Mouse (Mus musculus) liver, adult 10 weeks (tissue): Measurements from ENCODE around the gene Hist2h3b. TPM values are rescaled to one million over a fixed set of nuclear protein-coding genes. Genes with fewer than 3 reads are reported as not detected.

Experiments
- polyA plus RNA-seq: library from polyadenylated mRNA; stranded (reverse); fragments of 350-450 nt; fragmentation: Illumina TruSeq; extraction: RNeasy Lipid Tissue Mini Kit (QIAGEN cat#74804); gene quantifications from one replicate; pipeline ENCODE4 v1.2.3, GENCODE M21; 2014; ENCODE audit warnings: low read depth, low replicate concordance

Gene Hist2h3b
- polyA plus RNA-seq = not detected

DNA sequence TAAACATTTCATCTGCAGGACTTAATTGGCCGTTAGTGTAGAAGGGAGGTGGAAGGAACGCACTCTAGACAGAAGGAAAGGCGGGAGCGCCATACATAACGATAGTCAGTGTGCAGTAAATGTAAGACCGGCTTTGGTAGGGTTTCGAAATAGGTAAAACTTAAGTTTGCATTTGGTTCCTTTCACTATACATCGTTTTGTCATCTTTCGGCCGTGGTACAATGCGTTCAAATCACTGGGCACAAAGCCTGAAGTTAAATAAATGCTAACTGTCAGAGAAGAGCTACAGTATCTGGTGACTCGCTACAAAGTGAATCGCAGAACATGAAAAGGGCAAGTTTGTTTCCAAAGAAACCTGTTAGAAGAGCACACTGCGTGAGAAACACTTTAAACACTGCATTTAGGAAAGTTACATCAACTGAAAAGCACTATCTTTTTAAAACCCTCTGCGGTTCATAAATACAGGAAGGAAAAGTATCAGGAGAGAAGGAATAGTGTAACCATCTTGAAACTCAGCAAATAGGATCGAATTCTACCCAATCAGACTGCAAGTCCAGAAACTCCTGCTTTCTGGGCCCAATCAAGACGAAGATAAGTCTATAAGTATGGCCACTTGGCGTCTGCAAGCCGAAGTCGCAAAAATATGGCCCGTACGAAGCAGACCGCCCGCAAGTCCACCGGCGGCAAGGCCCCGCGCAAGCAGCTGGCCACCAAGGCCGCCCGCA is at the start of gene Hist2h3b:
Hist2h3b (plus strand) TSS at position 604 of the 725 bp plus-strand sequence.

DNA sequence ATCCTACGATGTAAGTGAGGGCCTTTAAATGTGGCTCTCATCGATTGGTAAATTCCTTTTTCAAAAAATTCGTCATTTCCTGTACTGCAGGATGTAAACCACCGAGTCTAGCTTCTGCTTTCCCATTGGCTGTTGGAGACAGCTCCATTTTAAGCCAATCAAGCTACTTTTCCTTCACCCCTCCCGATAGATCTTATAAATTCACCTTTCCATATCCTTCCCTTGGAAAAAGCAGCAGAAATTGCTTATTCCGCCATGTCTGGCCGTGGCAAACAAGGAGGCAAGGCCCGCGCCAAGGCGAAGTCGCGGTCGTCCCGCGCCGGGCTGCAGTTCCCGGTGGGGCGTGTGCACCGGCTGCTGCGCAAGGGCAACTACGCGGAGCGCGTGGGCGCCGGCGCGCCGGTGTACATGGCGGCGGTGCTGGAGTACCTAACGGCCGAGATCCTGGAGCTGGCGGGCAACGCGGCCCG is 48.8 kb upstream of the Hist2h3b start, which contains the start of the genes Bola1 and Hist2h2ab:
Bola1 (minus strand) TSS at position 49 of the 470 bp plus-strand sequence.
Hist2h2ab (plus strand) TSS at position 205 of the 470 bp plus-strand sequence.

DNA sequence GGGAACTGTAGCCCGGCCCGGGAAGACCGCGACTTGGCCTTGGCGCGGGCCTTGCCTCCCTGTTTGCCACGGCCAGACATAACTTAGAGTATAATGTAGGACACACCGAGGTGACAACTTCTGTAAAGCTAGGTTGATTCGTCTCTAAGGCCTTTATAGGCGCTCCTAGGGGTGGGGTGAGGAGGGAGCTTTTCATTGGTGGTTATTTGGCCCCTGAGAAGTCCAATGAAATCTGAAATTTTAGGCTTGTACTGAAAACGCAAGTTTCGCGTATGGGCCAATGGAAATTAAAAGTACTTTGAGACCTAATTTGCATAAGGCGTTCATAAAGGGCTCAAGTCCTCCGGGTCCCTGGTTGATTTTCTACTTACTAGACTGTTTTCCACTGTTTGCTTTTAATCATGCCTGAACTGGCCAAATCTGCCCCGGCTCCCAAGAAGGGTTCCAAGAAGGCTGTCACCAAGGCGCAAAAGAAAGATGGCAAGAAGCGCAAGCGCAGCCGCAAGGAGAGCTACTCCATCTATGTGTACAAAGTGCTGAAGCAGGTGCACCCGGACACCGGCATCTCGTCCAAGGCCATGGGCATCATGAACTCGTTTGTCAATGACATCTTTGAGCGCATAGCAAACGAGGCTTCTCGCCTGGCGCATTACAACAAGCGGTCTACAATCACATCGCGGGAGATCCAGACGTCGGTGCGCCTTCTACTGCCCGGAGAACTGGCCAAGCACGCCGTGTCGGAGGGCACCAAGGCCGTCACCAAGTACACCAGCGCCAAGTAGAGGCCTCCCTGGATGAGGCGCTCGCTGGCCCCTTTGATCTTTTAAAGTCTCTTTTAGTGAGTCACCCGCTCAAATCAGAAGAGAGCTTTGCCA is 47.5 kb upstream of the Hist2h3b start, which contains the start of the genes Hist2h2ac and Hist2h2be:
Hist2h2ac (minus strand) TSS at position 116 of the 875 bp plus-strand sequence.
Hist2h2be (plus strand) TSS at position 355 of the 875 bp plus-strand sequence.

DNA sequence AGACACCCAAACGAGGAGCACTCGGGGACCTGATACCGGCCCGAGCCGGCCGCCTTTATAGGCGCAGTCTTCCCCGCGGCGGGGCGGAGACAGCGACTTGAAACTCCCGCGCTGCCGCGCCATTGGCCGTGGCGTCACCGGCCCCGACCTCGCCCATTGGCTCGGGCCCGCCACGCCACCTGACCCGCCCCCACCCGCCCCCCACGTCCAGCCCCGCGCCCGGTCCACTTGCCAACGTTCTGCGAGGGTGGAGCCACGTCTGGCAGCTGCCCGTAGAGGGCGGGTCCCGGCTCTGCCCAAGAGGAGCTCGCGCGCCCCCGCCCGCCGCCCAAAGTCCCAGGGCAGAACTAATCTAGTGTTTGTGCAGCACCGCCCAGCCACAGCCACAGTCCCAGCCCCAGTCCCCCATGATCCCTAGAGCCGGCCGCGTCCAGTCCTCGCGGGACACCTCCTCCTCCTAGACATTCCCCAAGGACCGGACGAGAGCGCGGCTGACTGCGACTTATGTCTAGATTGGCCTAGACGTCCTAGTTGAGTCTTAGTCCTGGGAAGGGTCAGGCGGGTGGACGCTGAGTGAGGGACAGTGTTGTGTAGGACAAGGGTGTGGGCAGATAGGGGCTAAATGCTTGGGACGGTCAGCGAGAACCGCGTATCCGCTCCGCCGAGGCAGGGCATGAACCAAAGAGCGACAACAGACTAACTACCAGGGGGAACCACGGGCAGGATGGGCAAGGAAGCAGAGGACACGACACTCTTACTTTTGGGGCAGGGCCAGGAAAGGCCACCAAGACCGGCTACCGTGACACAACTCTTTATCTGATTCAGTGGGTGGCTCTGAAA is 29.3 kb upstream of the Hist2h3b start, which contains the start of gene Hist2h3c2:
Hist2h3c2 (minus strand) TSS at position 174 of the 840 bp plus-strand sequence.

DNA sequence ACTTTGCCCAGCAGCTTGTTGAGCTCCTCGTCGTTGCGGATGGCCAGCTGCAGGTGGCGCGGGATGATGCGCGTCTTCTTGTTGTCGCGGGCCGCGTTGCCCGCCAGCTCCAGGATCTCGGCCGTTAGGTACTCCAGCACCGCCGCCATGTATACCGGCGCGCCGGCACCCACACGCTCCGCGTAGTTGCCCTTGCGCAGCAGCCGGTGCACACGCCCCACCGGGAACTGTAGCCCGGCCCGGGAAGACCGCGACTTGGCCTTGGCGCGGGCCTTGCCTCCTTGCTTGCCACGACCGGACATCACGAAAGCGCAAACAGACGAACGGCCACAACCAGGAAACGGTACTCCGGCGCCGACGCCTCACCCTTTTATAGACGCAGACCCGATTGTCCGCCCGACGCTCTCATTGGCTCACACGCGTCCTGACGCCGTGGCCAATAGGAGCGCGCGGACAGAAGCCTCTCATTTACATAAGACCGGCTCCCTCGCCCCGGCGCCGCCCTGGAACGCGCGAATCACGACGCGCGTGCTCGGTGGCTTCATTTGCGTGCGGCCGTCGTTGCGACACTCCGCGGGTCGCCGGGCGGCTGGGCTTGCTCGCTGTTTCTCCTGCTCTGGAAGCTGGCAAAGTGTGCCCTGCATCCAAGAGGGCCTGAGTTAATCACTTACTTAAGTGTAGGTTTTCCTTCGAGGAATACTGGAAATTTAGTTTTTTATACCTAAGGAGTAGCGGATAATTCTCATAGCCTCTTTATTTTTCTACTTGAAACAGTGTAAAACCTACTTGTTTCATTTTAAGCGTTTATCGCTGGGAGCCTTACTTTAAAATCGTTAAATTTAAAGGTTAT is 28.3 kb upstream of the Hist2h3b start, which contains the start of gene Hist2h2aa2:
Hist2h2aa2 (minus strand) TSS at position 328 of the 850 bp plus-strand sequence.

DNA sequence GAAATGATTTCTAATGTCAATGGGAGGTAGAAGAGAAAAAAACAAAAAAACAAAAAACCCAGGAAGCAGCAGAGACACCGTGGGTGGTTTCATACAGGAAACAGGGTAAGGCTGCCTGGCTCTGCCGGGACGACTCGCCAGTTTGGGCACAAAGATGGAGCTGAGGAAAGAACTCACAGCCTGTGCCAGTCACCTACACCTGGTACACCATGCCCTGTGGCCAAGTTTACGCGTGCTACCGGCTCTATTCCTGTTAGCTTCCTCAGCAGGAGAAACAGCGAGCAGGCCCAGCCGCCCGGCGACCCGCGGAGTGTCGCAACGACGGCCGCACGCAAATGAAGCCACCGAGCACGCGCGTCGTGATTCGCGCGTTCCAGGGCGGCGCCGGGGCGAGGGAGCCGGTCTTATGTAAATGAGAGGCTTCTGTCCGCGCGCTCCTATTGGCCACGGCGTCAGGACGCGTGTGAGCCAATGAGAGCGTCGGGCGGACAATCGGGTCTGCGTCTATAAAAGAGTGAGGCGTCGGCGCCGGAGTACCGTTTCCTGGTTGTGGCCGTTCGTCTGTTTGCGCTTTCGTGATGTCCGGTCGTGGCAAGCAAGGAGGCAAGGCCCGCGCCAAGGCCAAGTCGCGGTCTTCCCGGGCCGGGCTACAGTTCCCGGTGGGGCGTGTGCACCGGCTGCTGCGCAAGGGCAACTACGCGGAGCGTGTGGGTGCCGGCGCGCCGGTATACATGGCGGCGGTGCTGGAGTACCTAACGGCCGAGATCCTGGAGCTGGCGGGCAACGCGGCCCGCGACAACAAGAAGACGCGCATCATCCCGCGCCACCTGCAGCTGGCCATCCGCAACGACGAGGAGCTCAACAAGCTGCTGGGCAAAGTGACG is 23.2 kb upstream of the Hist2h3b start, which contains the start of gene Hist2h2aa1:
Hist2h2aa1 (plus strand) TSS at position 495 of the 884 bp plus-strand sequence.

DNA sequence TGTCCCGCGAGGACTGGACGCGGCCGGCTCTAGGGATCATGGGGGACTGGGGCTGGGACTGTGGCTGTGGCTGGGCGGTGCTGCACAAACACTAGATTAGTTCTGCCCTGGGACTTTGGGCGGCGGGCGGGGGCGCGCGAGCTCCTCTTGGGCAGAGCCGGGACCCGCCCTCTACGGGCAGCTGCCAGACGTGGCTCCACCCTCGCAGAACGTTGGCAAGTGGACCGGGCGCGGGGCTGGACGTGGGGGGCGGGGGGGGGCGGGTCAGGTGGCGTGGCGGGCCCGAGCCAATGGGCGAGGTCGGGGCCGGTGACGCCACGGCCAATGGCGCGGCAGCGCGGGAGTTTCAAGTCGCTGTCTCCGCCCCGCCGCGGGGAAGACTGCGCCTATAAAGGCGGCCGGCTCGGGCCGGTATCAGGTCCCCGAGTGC is 22.0 kb upstream of the Hist2h3b start, which contains the start of gene Hist2h3c1:
Hist2h3c1 (plus strand) TSS at position 259 of the 430 bp plus-strand sequence.

DNA sequence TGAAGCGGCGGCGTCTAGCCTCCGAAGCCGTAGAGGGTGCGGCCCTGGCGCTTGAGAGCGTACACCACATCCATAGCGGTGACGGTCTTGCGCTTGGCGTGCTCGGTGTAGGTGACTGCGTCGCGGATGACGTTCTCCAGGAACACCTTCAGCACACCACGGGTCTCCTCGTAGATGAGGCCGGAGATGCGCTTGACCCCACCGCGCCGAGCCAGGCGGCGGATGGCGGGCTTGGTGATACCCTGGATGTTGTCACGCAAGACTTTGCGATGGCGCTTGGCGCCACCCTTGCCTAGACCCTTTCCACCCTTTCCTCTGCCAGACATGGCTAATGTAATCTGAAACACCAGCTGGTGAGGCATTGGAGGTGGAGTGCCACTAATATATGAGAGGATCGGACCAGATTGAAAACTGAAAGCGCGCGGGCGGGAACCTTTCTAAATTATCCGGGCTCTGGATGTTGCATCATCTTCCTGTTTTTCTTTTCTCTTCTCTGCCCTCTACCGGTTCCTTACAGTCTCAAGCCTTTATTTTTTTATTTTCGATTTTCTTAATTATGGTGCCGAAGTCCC is 5.4 kb upstream of the Hist2h3b start, which contains the start of gene Hist2h4:
Hist2h4 (minus strand) TSS at position 333 of the 572 bp plus-strand sequence.

DNA sequence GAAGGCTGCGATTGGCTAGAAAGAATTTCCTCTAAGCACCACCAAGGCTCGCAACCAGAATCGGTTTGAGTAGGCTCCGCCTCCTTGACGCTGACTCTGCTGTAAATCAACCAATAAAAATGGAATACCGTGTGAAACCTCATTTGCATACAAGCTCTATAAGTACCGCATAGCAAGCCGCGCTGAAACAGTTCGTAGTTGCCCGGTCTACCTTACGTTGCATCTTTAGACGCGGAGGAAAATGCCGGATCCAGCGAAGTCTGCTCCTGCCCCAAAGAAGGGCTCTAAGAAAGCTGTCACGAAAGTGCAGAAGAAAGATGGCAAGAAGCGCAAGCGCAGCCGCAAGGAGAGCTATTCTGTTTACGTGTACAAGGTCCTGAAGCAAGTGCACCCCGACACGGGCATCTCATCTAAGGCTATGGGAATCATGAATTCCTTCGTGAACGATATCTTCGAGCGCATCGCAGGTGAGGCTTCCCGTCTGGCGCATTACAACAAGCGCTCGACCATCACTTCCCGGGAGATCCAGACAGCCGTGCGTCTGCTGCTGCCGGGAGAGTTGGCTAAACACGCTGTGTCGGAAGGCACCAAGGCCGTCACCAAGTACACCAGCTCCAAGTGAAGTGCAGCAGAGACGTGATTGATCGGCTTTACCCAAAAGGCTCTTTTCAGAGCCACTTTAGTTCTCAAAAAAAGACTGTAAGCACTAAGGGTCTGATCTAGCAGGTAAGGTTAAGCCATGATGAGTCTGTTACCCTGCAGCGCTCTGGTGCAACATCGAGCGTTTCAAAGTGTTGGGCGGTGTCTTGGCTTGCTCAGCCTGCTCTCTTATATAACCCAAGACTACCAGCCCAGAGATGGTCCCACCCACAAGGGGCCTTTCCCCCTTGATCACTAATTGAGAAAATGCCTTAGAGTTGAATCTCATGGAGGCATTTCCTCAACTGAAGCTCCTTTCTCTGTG is 1.3 kb downstream of the Hist2h3b start, which contains the start of gene Hist2h2bb:
Hist2h2bb (plus strand) TSS at position 242 of the 964 bp plus-strand sequence.

DNA sequence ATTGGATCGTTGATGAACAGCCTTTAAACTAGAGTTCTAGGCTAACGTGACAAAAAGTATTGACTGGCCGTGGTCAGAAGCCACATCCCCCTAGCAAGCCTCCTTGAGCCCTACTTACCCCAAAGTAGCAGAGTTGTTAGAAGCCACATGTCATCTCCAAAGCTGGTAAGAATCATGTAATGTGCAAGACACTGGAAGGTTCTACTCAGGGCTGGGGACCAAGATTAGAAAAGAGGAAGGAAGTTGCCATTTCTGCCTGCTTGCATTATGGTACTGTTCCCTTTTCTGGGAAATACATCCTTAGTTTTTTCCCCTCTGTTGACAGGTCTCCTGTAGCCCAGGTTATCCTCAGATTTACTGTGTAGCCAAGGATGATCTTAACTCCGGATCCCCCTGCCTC is 25.3 kb downstream of the Hist2h3b start, which contains the start of gene Fcgr1:
Fcgr1 (minus strand) TSS at position 183 of the 400 bp plus-strand sequence.

Other genes with a start within 250 kb of the Hist2h3b start
- gene Vps45, start 210.2 kb upstream of the Hist2h3b start, polyA plus RNA-seq = 18.5 TPM
- gene Otud7b, start 164.1 kb upstream of the Hist2h3b start, polyA plus RNA-seq = 9.9 TPM
- gene Mtmr11, start 106.7 kb upstream of the Hist2h3b start, polyA plus RNA-seq = 1.4 TPM
- gene Sf3b4, start 96.3 kb upstream of the Hist2h3b start, polyA plus RNA-seq = 4.1 TPM
- gene Sv2a, start 87.5 kb upstream of the Hist2h3b start, polyA plus RNA-seq = not detected
- 3.3 TPM for gene Bola1, start 48.9 kb upstream of the Hist2h3b start, polyA plus RNA-seq
- gene Hist2h2ab, start 48.8 kb upstream of the Hist2h3b start, polyA plus RNA-seq = not detected
- not detected for gene Hist2h2ac, start 47.8 kb upstream of the Hist2h3b start, polyA plus RNA-seq
- 2.7 TPM for gene Hist2h2be, start 47.5 kb upstream of the Hist2h3b start, polyA plus RNA-seq
- gene Hist2h3c2, start 29.5 kb upstream of the Hist2h3b start, polyA plus RNA-seq = 2.9 TPM
- not detected for gene Hist2h2aa2, start 28.4 kb upstream of the Hist2h3b start, polyA plus RNA-seq
- gene Hist2h2aa1, start 23.2 kb upstream of the Hist2h3b start, polyA plus RNA-seq = not detected
- gene Hist2h3c1, start 22.0 kb upstream of the Hist2h3b start, polyA plus RNA-seq = 21.3 TPM
- gene Hist2h4, start 5.3 kb upstream of the Hist2h3b start, polyA plus RNA-seq = 0.48 TPM
- not detected for gene Hist2h2bb, start 1.1 kb downstream of the Hist2h3b start, polyA plus RNA-seq
- gene Fcgr1, start 25.3 kb downstream of the Hist2h3b start, polyA plus RNA-seq = 1.2 TPM
- not detected for gene BC107364, start 183.7 kb downstream of the Hist2h3b start, polyA plus RNA-seq